Mouse (Mus musculus) cortical plate, adult 2 months (tissue): ENCODE results near the gene H2-Eb1.

ENCODE experiments used
- CTCF ChIP-seq: fragments of 200-500 bp; IDR thresholded peaks from 2 replicates; pipeline ENCODE4 v1.5.1; 2011; ENCODE audit warnings: mild to moderate bottlenecking, control low read depth, low read length; ENCODE audit not compliant: insufficient read depth; ENCODE audit errors: extremely low read depth
- POLR2A ChIP-seq: fragments of 200-500 bp; IDR thresholded peaks from 2 replicates; pipeline ENCODE4 v1.6.1; 2011; ENCODE audit warnings: mild to moderate bottlenecking, low read length, control low read depth; ENCODE audit not compliant: insufficient read depth; ENCODE audit errors: extremely low read depth

- TF ChIP-seq POLR2A (no peak), CTCF (no peak)
Observed at GRCm38 (mm10) chr17:34309225-34309624, 3.6 kb downstream of the H2-Eb1 start.
